Mouse (Mus musculus): ENCODE data around the gene Stk11ip. TPM values are rescaled to one million over a fixed set of nuclear protein-coding genes. Genes with fewer than 3 reads are reported as not detected.

Gene Stk11ip
- polyA plus RNA-seq, 1 experiment = 50.6 TPM

DNA sequence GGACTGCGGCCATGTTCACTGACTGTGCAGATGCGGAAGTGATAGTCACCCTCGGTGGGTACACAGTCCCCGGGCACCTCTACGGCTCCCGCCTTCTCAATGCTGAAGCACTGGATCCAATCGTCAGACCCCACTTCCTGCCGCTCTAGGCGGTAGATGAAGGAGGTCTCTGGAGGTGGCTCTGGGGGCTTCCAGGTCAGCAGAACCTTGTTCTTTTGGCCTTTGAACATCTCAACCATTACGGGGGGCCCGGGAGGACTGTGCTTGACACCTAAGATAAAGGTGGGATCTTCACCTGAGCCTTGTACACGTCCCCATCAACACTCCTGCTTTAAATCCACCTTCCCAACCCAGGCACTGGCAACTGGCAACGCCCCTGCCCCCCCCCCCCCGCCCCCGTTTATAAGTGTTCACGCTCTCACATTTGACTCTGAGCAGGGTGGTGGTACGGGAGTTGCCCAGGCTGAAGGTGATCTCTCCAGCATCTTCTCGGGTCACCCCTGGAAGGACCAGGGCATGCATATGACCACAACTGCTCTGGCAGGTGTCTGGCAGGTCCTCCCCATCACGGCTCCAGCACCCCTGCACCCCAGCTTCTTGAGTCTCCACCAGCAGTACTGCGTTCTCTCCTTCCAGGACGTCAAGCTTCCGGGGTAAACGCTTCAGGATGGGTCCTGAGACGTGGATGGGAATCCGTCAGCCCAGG is 18.2 kb upstream of the Stk11ip start:
- no peak for DNase-seq
- TF ChIP-seq CTCF (IDR thresholded peaks at IDR 0.05; ENCODE audit: insufficient read depth, low read length) (no peak), POLR2A (IDR thresholded peaks at IDR 0.05; ENCODE audit: borderline replicate concordance, extremely low read depth, low read depth, low read length) (no peak)
- 87% methylated on average over 25 of the region's 25 CpGs for WGBS
- no peak overlapping the region for H3K4me3 ChIP-seq (replicated peaks; ENCODE audit: extremely low read depth, low read depth, low read length)
- no peaks in the 10 kb centered on the region for H3K4me1 ChIP-seq (ENCODE audit: control insufficient read depth, insufficient read depth, low read length)

DNA sequence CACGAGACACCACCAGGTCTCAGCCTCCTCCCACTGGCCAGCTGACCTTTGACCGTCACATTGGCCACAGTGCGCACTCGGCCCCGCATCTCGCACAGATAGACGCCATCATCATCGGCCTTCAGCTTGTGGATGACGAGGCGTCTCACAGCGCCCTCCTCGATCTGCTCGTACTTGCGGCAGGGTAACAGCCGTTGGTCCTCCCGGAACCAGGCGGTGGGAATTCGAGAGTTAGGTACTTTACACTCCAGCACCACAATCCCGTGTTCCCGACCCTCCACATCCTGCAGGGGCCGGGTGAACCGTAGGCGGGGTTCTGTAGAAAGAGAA is 17.7 kb upstream of the Stk11ip start:
- no peaks in the 10 kb centered on the region for H3K4me1 ChIP-seq (ENCODE audit: control insufficient read depth, insufficient read depth, low read length)
- no peak overlapping the region for H3K4me3 ChIP-seq (replicated peaks; ENCODE audit: extremely low read depth, low read depth, low read length)
- TF ChIP-seq POLR2A (IDR thresholded peaks at IDR 0.05; ENCODE audit: borderline replicate concordance, extremely low read depth, low read depth, low read length) = no peak
- TF ChIP-seq CTCF (IDR thresholded peaks at IDR 0.05; ENCODE audit: insufficient read depth, low read length) = no peak
- no peak for DNase-seq
- WGBS = 86% methylated on average over 23 of the region's 23 CpGs

DNA sequence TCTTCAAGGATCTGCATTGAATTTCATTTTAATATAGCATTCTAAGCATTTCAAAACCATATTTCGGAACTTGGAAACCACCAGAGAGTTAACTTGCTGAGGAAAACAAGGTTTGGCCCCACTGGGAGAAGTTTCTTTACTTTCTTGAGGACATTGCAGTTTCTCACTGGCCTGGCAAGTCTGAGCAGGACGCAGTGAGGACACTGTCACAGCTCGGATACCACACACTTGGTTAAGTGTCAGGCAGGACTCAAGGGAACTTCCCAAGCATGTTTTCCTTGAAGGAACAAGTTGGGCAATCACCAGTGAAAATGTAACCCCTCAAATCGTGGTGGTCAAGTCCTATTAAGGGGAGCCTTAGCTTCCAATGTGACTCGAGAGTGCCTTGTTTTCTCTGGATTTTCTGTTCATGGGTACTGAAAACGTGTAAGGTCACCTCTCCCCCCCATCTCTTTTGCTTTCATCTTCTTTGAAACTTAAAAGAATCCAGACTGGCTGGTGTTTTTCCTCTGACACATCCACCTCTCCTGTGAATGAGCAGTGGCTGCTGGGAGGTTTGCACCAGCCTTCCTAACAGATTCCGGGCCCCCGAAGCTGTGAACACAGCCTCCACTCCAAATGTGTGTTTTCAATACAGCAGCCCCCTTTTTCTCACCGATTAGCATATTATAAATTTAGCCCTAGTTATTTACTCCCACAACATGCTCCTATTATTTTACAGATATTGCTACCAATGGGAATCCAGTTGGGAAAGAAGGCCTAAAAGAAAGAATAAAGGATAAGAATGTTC is 16.9 kb upstream of the Stk11ip start:
- WGBS = 74% methylated on average over 9 of the region's 9 CpGs
- Histone ChIP-seq H3K4me3 (replicated peaks; ENCODE audit: extremely low read depth, low read depth, low read length) (no peak overlapping the region), H3K4me1 (ENCODE audit: control insufficient read depth, insufficient read depth, low read length) (no peaks in the 10 kb centered on the region)
- DNase-seq = no peak
- TF ChIP-seq CTCF (IDR thresholded peaks at IDR 0.05; ENCODE audit: insufficient read depth, low read length) (no peak), POLR2A (IDR thresholded peaks at IDR 0.05; ENCODE audit: borderline replicate concordance, extremely low read depth, low read depth, low read length) (no peak)

DNA sequence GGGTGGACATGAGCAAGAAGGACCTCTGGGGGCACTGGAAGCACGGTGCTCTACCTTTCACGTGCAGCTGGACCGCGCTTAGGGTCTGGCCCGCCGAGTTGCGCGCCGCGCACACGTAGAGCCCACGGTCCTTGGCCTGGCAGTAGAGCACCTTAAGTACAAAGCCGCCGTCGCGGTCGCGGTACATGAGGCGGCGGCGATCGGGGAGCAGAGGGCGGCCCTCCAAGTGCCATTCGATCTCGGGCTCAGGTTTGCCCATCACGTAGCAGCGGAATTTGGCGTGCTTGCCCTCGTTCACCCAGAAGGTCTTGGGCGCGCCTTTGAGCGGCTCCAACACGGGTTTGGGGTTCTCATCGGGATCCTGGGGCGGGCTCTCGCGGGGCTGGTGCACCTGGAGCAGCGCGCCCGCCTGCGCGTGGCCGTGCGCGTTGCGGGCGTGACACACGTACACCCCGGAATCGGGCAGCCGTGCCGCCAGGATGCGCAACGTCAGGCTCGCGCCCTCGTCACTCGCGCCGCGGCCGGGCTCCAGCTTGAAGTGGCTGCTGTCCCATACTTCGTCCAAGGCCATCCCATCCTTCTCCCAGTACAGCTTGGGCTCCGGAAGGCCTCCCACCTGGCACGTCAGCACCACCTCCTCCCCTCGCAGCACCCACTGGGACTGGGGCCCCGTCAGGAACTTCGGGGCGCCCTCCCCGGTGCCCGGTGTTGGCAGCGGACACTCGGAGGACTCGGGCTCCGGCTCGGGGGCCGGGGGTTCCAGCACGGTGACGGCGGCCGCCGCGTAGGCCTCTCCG is 16.0 kb upstream of the Stk11ip start:
- no peak for TF ChIP-seq CTCF (IDR thresholded peaks at IDR 0.05; ENCODE audit: insufficient read depth, low read length)
- TF ChIP-seq POLR2A (IDR thresholded peaks at IDR 0.05; ENCODE audit: borderline replicate concordance, extremely low read depth, low read depth, low read length) = peak; percentile 38; the same call in 1 of the 2 replicates
- Histone ChIP-seq H3K4me1 (ENCODE audit: control insufficient read depth, insufficient read depth, low read length) (no peaks in the 10 kb centered on the region), H3K4me3 (replicated peaks; ENCODE audit: extremely low read depth, low read depth, low read length) (peak overlapping the region; percentile 73)
- 3% methylated on average over 84 of the region's 84 CpGs for WGBS
- DNase-seq = peak; percentile 55

DNA sequence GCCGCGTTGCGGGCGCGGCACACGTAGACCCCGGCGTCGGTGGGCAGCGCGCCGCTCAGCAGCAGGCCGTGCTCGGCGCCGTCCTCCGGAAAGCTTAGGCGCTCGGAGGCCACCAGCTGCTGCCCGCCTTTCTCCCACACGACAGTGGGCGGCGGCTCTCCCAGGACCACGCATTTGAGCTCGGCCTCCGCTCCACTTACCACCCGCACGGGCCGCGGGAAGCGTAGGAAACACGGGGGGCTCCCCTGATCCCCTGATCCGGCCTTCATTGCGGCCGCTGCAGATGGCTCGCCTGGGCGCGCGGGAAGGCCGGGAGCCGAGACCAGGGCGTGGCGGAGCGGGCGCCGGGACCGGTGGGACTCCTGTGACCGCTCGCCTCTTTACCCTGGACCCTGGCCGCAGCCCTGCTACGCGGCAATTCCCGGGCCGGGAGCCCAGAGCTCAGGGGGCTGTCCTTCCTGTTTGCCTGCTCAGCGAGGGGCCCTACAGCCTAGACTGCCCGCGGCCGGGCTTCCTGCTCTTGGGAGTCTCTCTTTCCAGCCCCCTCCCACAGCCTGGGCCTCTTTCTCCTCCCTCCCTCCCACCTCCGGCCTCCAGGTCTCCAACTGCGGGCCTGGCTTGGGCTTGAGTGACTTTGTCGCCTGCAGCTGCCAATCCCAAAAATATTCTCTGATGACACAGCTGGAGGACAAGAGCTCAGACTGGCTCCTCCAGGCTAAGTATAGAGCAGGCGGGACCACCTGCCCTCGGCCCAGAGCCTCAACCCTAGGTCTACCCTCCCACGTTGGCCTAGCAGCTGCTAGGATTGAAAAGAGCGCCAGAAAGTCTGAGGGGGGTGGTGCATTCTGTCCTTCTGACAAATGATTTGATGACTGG is 15.1 kb upstream of the Stk11ip start, which contains the start of gene Obsl1:
Gene Obsl1 (minus strand): TSS at position 497 of the 876 bp plus-strand sequence.
- DNase-seq = peak; percentile 42
- WGBS = 1% methylated on average over 65 of the region's 65 CpGs
- no peaks in the 10 kb centered on the region for H3K4me1 ChIP-seq (ENCODE audit: control insufficient read depth, insufficient read depth, low read length)
- TF ChIP-seq POLR2A (IDR thresholded peaks at IDR 0.05; ENCODE audit: borderline replicate concordance, extremely low read depth, low read depth, low read length) (no peak), CTCF (IDR thresholded peaks at IDR 0.05; ENCODE audit: insufficient read depth, low read length) (no peak)
- peak within 1 kb of the TSS; percentile 73 for H3K4me3 ChIP-seq (replicated peaks; ENCODE audit: extremely low read depth, low read depth, low read length)

DNA sequence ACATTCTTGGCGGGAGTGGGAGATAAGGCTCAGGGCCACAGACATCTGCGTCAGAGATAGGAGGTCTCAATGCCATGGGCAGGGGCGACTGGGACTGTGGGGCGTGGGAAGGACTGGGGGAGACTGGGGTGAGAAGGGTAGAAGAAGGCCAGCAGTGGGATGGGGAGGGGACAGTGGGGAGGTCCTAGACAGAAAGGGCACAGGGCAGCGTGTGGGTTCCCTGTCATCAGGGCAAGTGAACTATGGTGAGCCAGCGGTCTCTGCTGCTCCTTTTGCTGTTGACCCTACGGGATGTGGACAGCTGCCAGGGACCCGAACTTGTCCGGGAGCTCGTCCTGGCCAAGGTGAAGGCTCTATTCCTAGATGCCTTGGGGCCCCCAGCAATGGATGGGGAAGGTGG is 14.3 kb upstream of the Stk11ip start, which contains the start of gene Inha:
Gene Inha (plus strand): TSS at position 72 of the 400 bp plus-strand sequence.
- 78% methylated on average over 10 of the region's 10 CpGs for WGBS
- no peak for DNase-seq
- TF ChIP-seq CTCF (IDR thresholded peaks at IDR 0.05; ENCODE audit: insufficient read depth, low read length) = no peak
- TF ChIP-seq POLR2A (IDR thresholded peaks at IDR 0.05; ENCODE audit: borderline replicate concordance, extremely low read depth, low read depth, low read length) = no peak
- Histone ChIP-seq H3K4me1 (ENCODE audit: control insufficient read depth, insufficient read depth, low read length) (no peaks in the 10 kb centered on the region), H3K4me3 (replicated peaks; ENCODE audit: extremely low read depth, low read depth, low read length) (peak within 1 kb of the TSS; percentile 73)

DNA sequence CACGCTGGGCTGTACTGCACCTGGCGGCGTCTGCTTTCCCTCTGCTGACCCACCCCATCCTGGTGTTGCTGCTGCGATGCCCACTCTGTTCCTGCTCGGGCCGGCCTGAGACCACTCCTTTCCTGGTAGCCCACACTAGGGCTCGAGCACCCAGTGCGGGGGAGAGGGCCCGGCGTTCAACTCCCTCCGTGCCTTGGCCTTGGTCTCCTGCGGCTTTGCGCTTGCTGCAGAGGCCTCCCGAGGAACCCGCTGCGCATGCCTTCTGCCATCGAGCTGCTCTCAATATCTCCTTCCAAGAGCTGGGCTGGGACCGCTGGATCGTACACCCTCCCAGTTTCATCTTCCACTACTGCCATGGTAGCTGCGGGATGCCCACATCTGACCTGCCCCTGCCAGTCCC is 11.7 kb upstream of the Stk11ip start:
- Histone ChIP-seq H3K4me1 (ENCODE audit: control insufficient read depth, insufficient read depth, low read length) (no peaks in the 10 kb centered on the region), H3K4me3 (replicated peaks; ENCODE audit: extremely low read depth, low read depth, low read length) (no peak overlapping the region)
- TF ChIP-seq CTCF (IDR thresholded peaks at IDR 0.05; ENCODE audit: insufficient read depth, low read length) (no peak), POLR2A (IDR thresholded peaks at IDR 0.05; ENCODE audit: borderline replicate concordance, extremely low read depth, low read depth, low read length) (no peak)
- WGBS = 73% methylated on average over 20 of the region's 20 CpGs
- DNase-seq = no peak

DNA sequence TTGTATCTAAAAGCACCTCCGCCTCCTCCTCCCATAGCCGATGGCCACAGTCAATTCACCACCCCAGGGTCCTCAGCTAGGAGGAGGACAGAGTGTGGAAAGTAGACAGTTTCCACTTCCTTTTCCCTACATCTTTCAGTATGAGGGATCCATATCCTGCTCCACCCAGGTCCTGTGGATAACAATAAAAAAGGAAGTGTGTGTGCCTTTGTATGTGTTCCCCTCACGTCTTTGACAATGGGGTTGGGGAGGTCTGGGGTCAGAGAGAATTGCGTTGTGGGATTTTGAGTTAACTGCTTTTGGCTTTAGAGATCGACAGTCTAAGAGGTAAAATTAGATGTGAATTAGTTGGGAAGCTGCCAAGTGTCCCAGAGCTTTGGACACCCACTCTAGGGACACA is 11.2 kb upstream of the Stk11ip start:
- WGBS = 45% methylated on average over 5 of the region's 5 CpGs
- no peak for TF ChIP-seq CTCF (IDR thresholded peaks at IDR 0.05; ENCODE audit: insufficient read depth, low read length)
- H3K4me1 ChIP-seq (ENCODE audit: control insufficient read depth, insufficient read depth, low read length) = no peaks in the 10 kb centered on the region
- DNase-seq = no peak
- no peak overlapping the region for H3K4me3 ChIP-seq (replicated peaks; ENCODE audit: extremely low read depth, low read depth, low read length)
